In genomic region chr5:15972351-15972750, GRCm38 (mm10) we compare ENCODE assay signal across 16 mouse cellular contexts. TPM values are rescaled to one million over a fixed set of nuclear protein-coding genes. Genes with fewer than 3 reads are reported as not detected.
"Had no signal": no experiment of that assay in that cellular context is flagged by ENCODE, and none has a peak within 500 bp of the region (broad histone marks: within the 10 kb centered on the region; RNA-seq: fewer than 3 reads in every experiment).

No protein-coding gene starts in this region.

- H3K27ac ChIP-seq: left cerebral cortex, adult 2 months; limb, embryonic 15.5 days; liver, embryonic 12.5 days; midbrain, embryonic 10.5 days; neural tube, embryonic 12.5 days; stomach, embryonic 15.5 days had no signal

- H3K4me3 ChIP-seq: left cerebral cortex, adult 2 months; limb, embryonic 15.5 days; liver, embryonic 12.5 days; midbrain, embryonic 10.5 days; neural tube, embryonic 12.5 days; stomach, embryonic 15.5 days had no signal

- H3K36me3 ChIP-seq: limb, embryonic 15.5 days; liver, embryonic 12.5 days; midbrain, embryonic 10.5 days; neural tube, embryonic 12.5 days; stomach, embryonic 15.5 days had no signal

- DNase-seq: kidney, postnatal 25 days; lung, embryonic 14.5 days; lung, postnatal 10 days; lung, postnatal 4 days; midbrain, embryonic 14.5 days; retina, postnatal 1 day; right cerebral cortex, postnatal 4 days; thymus, adult 2 months; thymus, postnatal 25 days had no signal

- H3K9ac ChIP-seq: limb, embryonic 15.5 days; liver, embryonic 12.5 days; lung, embryonic 14.5 days; neural tube, embryonic 12.5 days; stomach, embryonic 15.5 days had no signal

- H3K9me3 ChIP-seq: limb, embryonic 15.5 days; liver, embryonic 12.5 days; midbrain, embryonic 10.5 days; neural tube, embryonic 12.5 days; stomach, embryonic 15.5 days had no signal

- H3K4me2 ChIP-seq: limb, embryonic 15.5 days; liver, embryonic 12.5 days; lung, embryonic 14.5 days; neural tube, embryonic 12.5 days; stomach, embryonic 15.5 days had no signal

- ATAC-seq: liver, embryonic 12.5 days had no signal

- H3K4me1 ChIP-seq: limb, embryonic 15.5 days; liver, embryonic 12.5 days; midbrain, embryonic 10.5 days; neural tube, embryonic 12.5 days; stomach, embryonic 15.5 days had no signal

- H3K27me3 ChIP-seq: limb, embryonic 15.5 days; liver, embryonic 12.5 days; stomach, embryonic 15.5 days had no signal

RNA-seq across cellular contexts. Expression of gene Cacna2d1, which starts 37.9 kb away (rescaled TPM):
- total RNA-seq: megakaryocyte, adult 5-6 weeks had no signal
